Mouse (Mus musculus): ENCODE results near the gene Lrrc4c.

DNA sequence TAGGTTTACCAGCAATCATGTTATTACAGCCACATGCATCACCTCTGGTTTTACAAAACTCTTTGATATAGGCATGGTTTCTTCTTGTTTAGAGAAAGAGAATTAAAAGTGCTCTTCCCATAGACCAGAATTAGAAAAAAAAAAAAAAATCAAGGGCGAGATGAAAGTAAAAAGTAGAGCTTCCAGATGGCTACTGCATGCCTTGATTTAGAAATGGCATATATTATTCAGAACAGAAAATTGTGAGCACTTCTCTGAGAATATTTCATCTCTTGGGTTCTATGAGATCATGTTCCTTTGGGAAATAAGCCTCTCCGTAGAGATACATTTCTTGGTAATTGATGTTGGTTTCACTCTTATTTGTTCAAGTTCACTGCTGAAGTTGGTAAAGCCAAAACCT lies 1322.0 kb downstream of the Lrrc4c start:
- TF ChIP-seq CTCF (IDR thresholded peaks at IDR 0.05; ENCODE audit: insufficient read depth, low read length) (no peak), POLR2A (IDR thresholded peaks at IDR 0.05; ENCODE audit: borderline replicate concordance, extremely low read depth, low read depth, low read length) (no peak)
